Mouse (Mus musculus) CH12.LX (cell line): ENCODE data around the gene Gramd1b. TPM values are rescaled to one million over a fixed set of nuclear protein-coding genes. Genes with fewer than 3 reads are reported as not detected.

ENCODE experiments used
- DNase-seq: peaks from one replicate; pipeline ENCODE4 v3.0.0-alpha.2; 2013; ENCODE audit errors: extremely low read depth
- H3K27ac ChIP-seq: 2 replicates; pipeline ENCODE4 v1.5.1; 2012; ENCODE audit warnings: low read depth, mild to moderate bottlenecking, control low read depth, moderate library complexity; ENCODE audit not compliant: insufficient read depth
- H3K27me3 ChIP-seq: replicated peaks from 2 replicates; pipeline ENCODE3; 2012; ENCODE audit warnings: inconsistent platforms
- H3K36me3 ChIP-seq, 2 experiments: replicated peaks in 1 of 2; 2 replicates each; pipeline versions ENCODE3 to v1.6.1; 2012; ENCODE audit warnings: inconsistent platforms in 1 of 2, low read length in 1 of 2, mild to moderate bottlenecking in 1 of 2, mixed read lengths in 1 of 2, moderate library complexity in 1 of 2; ENCODE audit not compliant: control insufficient read depth in 1 of 2, insufficient read depth in 1 of 2
- H3K4me1 ChIP-seq, 2 experiments: 2 replicates each; pipeline ENCODE4 v1.6.1; 2012; ENCODE audit warnings: inconsistent platforms in 1 of 2, moderate library complexity in 1 of 2; ENCODE audit not compliant: insufficient read depth in 2 of 2, control insufficient read depth in 1 of 2
- H3K4me2 ChIP-seq: 2 replicates; pipeline ENCODE4 v1.6.1; 2012; ENCODE audit warnings: low read depth, mild to moderate bottlenecking, control low read depth; ENCODE audit not compliant: poor library complexity, insufficient read depth, severe bottlenecking
- H3K4me3 ChIP-seq, 3 experiments: fragments of 150-350 bp in 1 of 3; sonication (generic) in 1 of 3; replicated peaks in 1 of 3; 2 replicates each; pipeline versions ENCODE3 to v1.5.1; 2011 to 2012; ENCODE audit warnings: low read depth in 2 of 3, low read length in 2 of 3, mild to moderate bottlenecking in 2 of 3, moderate library complexity in 2 of 3, control low read depth in 1 of 3, improper control_type of control experiment in 1 of 3, inconsistent platforms in 1 of 3, mixed read lengths in 1 of 3; ENCODE audit not compliant: poor library complexity in 1 of 3
- H3K79me2 ChIP-seq: replicated peaks from 2 replicates; pipeline ENCODE4 v1.6.1; 2012; ENCODE audit warnings: mild to moderate bottlenecking, moderate library complexity; ENCODE audit not compliant: control insufficient read depth, poor library complexity, insufficient read depth, severe bottlenecking; ENCODE audit errors: extremely low read depth
- H3K9ac ChIP-seq: 2 replicates; pipeline ENCODE4 v1.6.1; 2012; ENCODE audit warnings: low read depth, mild to moderate bottlenecking, control low read depth, moderate library complexity; ENCODE audit not compliant: insufficient read depth
- H3K9me3 ChIP-seq: replicated peaks from 2 replicates; pipeline ENCODE3; 2012; ENCODE audit warnings: low read length, inconsistent platforms, mixed read lengths
- CHD1 ChIP-seq: IDR thresholded peaks from 2 replicates; pipeline ENCODE4 v1.6.1; 2012; ENCODE audit warnings: low read depth, low read length, improper control_type of control experiment, inconsistent platforms
- CHD2 ChIP-seq: IDR thresholded peaks from 2 replicates; pipeline ENCODE4 v1.6.1; 2011; ENCODE audit warnings: low read length, improper control_type of control experiment
- CTCF ChIP-seq, 2 experiments: IDR thresholded peaks in 1 of 2; conservative IDR thresholded peaks in 1 of 2; 2 replicates each; pipeline ENCODE4 v1.5.1; 2011 to 2012; ENCODE audit warnings: low read depth in 2 of 2, low read length in 2 of 2, improper control_type of control experiment in 1 of 2, inconsistent platforms in 1 of 2, mild to moderate bottlenecking in 1 of 2, moderate library complexity in 1 of 2
- E2F4 ChIP-seq: IDR thresholded peaks from 2 replicates; pipeline ENCODE4 v1.6.1; 2011; ENCODE audit warnings: low read depth, low read length, improper control_type of control experiment; ENCODE audit not compliant: insufficient replicate concordance
- EP300 ChIP-seq: IDR thresholded peaks from 2 replicates; pipeline ENCODE4 v1.6.1; 2011; ENCODE audit warnings: low read length, improper control_type of control experiment
- ETS1 ChIP-seq: conservative IDR thresholded peaks from 2 replicates; pipeline ENCODE4 v1.6.1; 2012; ENCODE audit warnings: low read depth, mild to moderate bottlenecking, inconsistent platforms, low read length, improper control_type of control experiment, moderate library complexity
- GABPA ChIP-seq: IDR thresholded peaks from 2 replicates; pipeline ENCODE4 v1.6.1; 2012; ENCODE audit warnings: low read depth, low read length, improper control_type of control experiment, inconsistent platforms; ENCODE audit not compliant: insufficient replicate concordance
- HCFC1 ChIP-seq: IDR thresholded peaks from 2 replicates; pipeline ENCODE4 v1.6.1; 2012; ENCODE audit warnings: low read depth, mild to moderate bottlenecking, inconsistent platforms, low read length, improper control_type of control experiment
- IRF4 ChIP-seq: IDR thresholded peaks from 2 replicates; pipeline ENCODE4 v1.6.1; 2014; ENCODE audit warnings: low read depth, mild to moderate bottlenecking, inconsistent platforms, low read length, improper control_type of control experiment
- JUN ChIP-seq: IDR thresholded peaks from 2 replicates; pipeline ENCODE4 v1.6.1; 2011; ENCODE audit warnings: low read depth, mild to moderate bottlenecking, low read length, improper control_type of control experiment, moderate library complexity; ENCODE audit not compliant: insufficient read depth
- JUND ChIP-seq: conservative IDR thresholded peaks from 2 replicates; pipeline ENCODE4 v1.6.1; 2011; ENCODE audit warnings: low read depth, low read length, improper control_type of control experiment
- KAT2A ChIP-seq: IDR thresholded peaks from 2 replicates; pipeline ENCODE4 v1.6.1; 2012; ENCODE audit warnings: low read length, improper control_type of control experiment, inconsistent platforms; ENCODE audit not compliant: insufficient replicate concordance
- MAFK ChIP-seq: IDR thresholded peaks from 2 replicates; pipeline ENCODE4 v1.6.1; 2011; ENCODE audit warnings: low read length, improper control_type of control experiment; ENCODE audit not compliant: insufficient replicate concordance
- MAX ChIP-seq: IDR thresholded peaks from 2 replicates; pipeline ENCODE4 v1.6.1; 2011; ENCODE audit warnings: low read length, improper control_type of control experiment
- MAZ ChIP-seq: IDR thresholded peaks from 2 replicates; pipeline ENCODE4 v1.6.1; 2012; ENCODE audit warnings: low read depth, mild to moderate bottlenecking, inconsistent platforms, low read length, improper control_type of control experiment, moderate library complexity
- MEF2A ChIP-seq: IDR thresholded peaks from 2 replicates; pipeline ENCODE4 v1.6.1; 2014; ENCODE audit warnings: low read depth, mild to moderate bottlenecking, inconsistent platforms, low read length, improper control_type of control experiment, borderline replicate concordance
- MXI1 ChIP-seq: IDR thresholded peaks from 2 replicates; pipeline ENCODE4 v1.6.1; 2011; ENCODE audit warnings: mild to moderate bottlenecking, low read depth, low read length, improper control_type of control experiment
- MYC ChIP-seq: IDR thresholded peaks from 2 replicates; pipeline ENCODE4 v1.6.1; 2011; ENCODE audit warnings: low read depth, mild to moderate bottlenecking, improper control_type of control experiment, low read length
- NELFE ChIP-seq: IDR thresholded peaks from 2 replicates; pipeline ENCODE4 v1.6.1; 2011; ENCODE audit warnings: low read depth, low read length, improper control_type of control experiment
- NRF1 ChIP-seq: IDR thresholded peaks from 2 replicates; pipeline ENCODE4 v1.6.1; 2014; ENCODE audit warnings: low read depth, mild to moderate bottlenecking, inconsistent platforms, low read length, improper control_type of control experiment, moderate library complexity
- PAX5 ChIP-seq: IDR thresholded peaks from 2 replicates; pipeline ENCODE4 v1.6.1; 2012; ENCODE audit warnings: low read length, inconsistent platforms, mixed read lengths
- POLR2A ChIP-seq: IDR thresholded peaks from 2 replicates; pipeline ENCODE4 v1.6.1; 2011; ENCODE audit warnings: low read depth, mild to moderate bottlenecking, improper control_type of control experiment, low read length
- POLR2AphosphoS2 ChIP-seq: IDR thresholded peaks from 2 replicates; pipeline ENCODE4 v1.6.1; 2011; ENCODE audit warnings: low read depth, low read length, improper control_type of control experiment
- RAD21 ChIP-seq: IDR thresholded peaks from 2 replicates; pipeline ENCODE4 v1.6.1; 2011; ENCODE audit warnings: low read depth, mild to moderate bottlenecking, low read length, improper control_type of control experiment, moderate library complexity
- RCOR1 ChIP-seq: conservative IDR thresholded peaks from 2 replicates; pipeline ENCODE4 v1.6.1; 2012; ENCODE audit warnings: low read depth, mild to moderate bottlenecking, inconsistent platforms, low read length, improper control_type of control experiment
- SIN3A ChIP-seq: IDR thresholded peaks from 2 replicates; pipeline ENCODE4 v1.6.1; 2012; ENCODE audit warnings: low read length, improper control_type of control experiment, inconsistent platforms
- TBP ChIP-seq: conservative IDR thresholded peaks from 2 replicates; pipeline ENCODE4 v1.6.1; 2011; ENCODE audit warnings: low read depth, low read length, improper control_type of control experiment
- TCF12 ChIP-seq: IDR thresholded peaks from 2 replicates; pipeline ENCODE4 v1.6.1; 2014; ENCODE audit warnings: low read depth, mild to moderate bottlenecking, inconsistent platforms, low read length, improper control_type of control experiment
- UBTF ChIP-seq: IDR thresholded peaks from 2 replicates; pipeline ENCODE4 v1.6.1; 2012; ENCODE audit warnings: low read depth, mild to moderate bottlenecking, inconsistent platforms, low read length, improper control_type of control experiment, moderate library complexity
- USF1 ChIP-seq: IDR thresholded peaks from 2 replicates; pipeline ENCODE4 v1.6.1; 2014; ENCODE audit warnings: low read depth, mild to moderate bottlenecking, inconsistent platforms, low read length, improper control_type of control experiment
- USF2 ChIP-seq: conservative IDR thresholded peaks from 2 replicates; pipeline ENCODE4 v1.6.1; 2011; ENCODE audit warnings: low read depth, low read length, improper control_type of control experiment
- ZC3H11A ChIP-seq: IDR thresholded peaks from 2 replicates; pipeline ENCODE4 v1.6.1; 2012; ENCODE audit warnings: low read depth, mild to moderate bottlenecking, inconsistent platforms, low read length, improper control_type of control experiment
- ZKSCAN1 ChIP-seq: IDR thresholded peaks from 2 replicates; pipeline ENCODE4 v1.6.1; 2012; ENCODE audit warnings: low read depth, inconsistent platforms, low read length, improper control_type of control experiment, borderline replicate concordance
- ZNF384 ChIP-seq: IDR thresholded peaks from 2 replicates; pipeline ENCODE4 v1.6.1; 2012; ENCODE audit warnings: low read depth, low read length, improper control_type of control experiment, inconsistent platforms
- dilution Hi-C: fragments of 300-500 bp; cut with MboI; formaldehyde crosslinking; loops from 2 replicates; pipeline ENCODE4 v1.14.3; 2020; ENCODE audit warnings: low sequenced_read_pairs; ENCODE audit not compliant: extremely low pct_unique_long_range_greater_than_20kb, extremely low pct_ligation_motif_present
- in situ Hi-C: fragments of 300-500 bp; cut with MboI; formaldehyde crosslinking; loops from 3 replicates; pipeline ENCODE4 v1.14.3; 2019; ENCODE audit warnings: low sequenced_read_pairs, low pct_ligation_motif_present, low pct_unique_long_range_greater_than_20kb, mixed read lengths
- polyA plus RNA-seq: library from polyadenylated mRNA; unstranded; fragments of >175 nt; gene quantifications from 2 replicates; pipeline ENCODE4 v1.2.1, GENCODE M21; 2012; ENCODE audit warnings: low read depth; ENCODE audit not compliant: insufficient read length
- total RNA-seq, 2 experiments: library from RNA; depleted of rRNA; stranded (reverse); fragments of 300-350 nt in 1 of 2; fragments of >200 nt in 1 of 2; gene quantifications; 2 replicates each; pipeline ENCODE4 v1.2.3; 2012 to 2014

The Gramd1b gene
- total and polyA plus RNA-seq, 3 experiments = 13.3 to 40.8 (median 16.7) TPM

DNA sequence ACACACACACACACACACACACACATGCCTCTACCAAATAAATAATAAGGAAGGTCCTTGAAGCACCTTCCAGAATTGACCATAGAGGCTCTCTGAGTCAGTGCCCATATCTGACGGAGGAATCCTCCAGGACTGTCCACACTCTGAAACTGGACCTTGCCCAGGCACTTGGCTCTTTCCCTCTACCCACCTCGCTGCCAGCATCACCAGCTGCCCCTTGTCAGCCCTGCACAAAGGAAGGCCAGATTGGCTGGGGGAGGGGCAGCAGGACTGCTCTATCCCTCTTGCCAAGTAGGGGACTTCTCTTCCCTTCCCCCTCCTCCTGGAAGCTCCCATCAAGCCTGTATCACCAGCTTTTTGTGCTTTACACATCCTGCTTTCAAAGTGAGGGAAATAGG lies 6.5 kb upstream of the Gramd1b start (continued):
- TF ChIP-seq HCFC1 (no peak), ZKSCAN1 (no peak), CHD2 (no peak; the same call in 1 of the 2 replicates), SIN3A (no peak), PAX5 (no peak), MAFK (no peak), NELFE (0 out of 2 replicates have a peak, but pooled peaks have one; percentile 39), MYC (no peak), USF2 (no peak), KAT2A (no peak), MXI1 (no peak; the same call in 1 of the 2 replicates), TCF12 (no peak; the same call in 1 of the 2 replicates), JUND (peak; percentile 7; the same call in 1 of the 2 replicates), GABPA (no peak), ZC3H11A (no peak)
- TF ChIP-seq, all 38 proteins: peak for 6

DNA sequence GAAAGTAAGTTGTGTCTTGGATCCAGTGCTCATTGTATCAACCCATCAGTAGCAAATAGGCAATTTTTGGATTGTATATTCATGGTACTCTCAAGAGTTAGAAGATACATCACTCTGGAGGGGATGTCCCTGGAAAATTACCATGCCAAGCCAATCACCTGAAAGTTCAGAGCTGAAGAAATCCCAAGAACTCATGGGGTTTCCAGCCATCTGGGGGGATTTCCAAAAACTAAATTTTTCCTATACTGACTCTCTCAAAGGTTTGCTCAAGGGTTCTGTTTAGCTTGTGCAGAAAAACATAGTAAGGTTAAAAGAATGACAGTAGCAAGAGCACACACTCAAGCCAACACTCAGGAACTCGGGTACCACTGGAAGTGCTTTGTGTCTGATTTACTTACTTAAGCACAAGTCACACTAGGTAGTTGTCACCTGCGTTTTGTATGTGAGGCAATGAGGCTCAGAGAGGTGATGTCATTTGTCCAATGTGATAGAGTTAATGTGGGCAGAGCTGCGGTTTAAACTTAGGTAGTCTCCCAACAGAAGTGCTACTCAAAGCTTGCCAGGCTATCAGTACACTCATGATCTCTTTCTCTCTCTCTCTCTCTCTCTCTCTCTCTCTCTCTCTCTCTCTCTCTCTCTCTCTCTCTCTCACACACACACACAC lies 6.0 kb upstream of the Gramd1b start:
- Histone ChIP-seq H3K9ac (no peak overlapping the region), H3K9me3 (peaks cover 2% of the 10 kb centered on the region), H3K36me3 (no peaks in the 10 kb centered on the region), H3K4me2 (peak overlapping the region; percentile 70; the same call in 1 of the 2 replicates), H3K79me2 (no peaks in the 10 kb centered on the region), H3K27me3 (no peaks in the 10 kb centered on the region), H3K27ac (peak overlapping the region; percentile 85), H3K4me1 (peaks cover 17 to 66% of the 10 kb centered on the region in 2 experiments), H3K4me3 (no peak overlapping the region)
- dilution Hi-C loops = no loop called here
- peak; percentile 81 for DNase-seq
- in situ Hi-C loops = no loop called here
- TF ChIP-seq PAX5 (no peak), JUN (peak; percentile 62), CTCF (conservative IDR thresholded peaks at IDR 0.05 in 1 of 2, IDR thresholded peaks at IDR 0.05 in 1 of 2; ENCODE audit: low read depth in 2 of 2, low read length in 2 of 2) (no peak), ZC3H11A (no peak), IRF4 (0 out of 2 replicates have a peak, but pooled peaks have one; percentile 20), POLR2AphosphoS2 (no peak), SIN3A (no peak), HCFC1 (no peak), RCOR1 (no peak), USF2 (no peak), EP300 (peak; percentile 85), ETS1 (peak; percentile 74), ZNF384 (no peak), MYC (no peak), UBTF (no peak), E2F4 (0 out of 2 replicates have a peak, but pooled peaks have one; percentile 17), NELFE (0 out of 2 replicates have a peak, but pooled peaks have one; percentile 51), MAZ (peak; percentile 5; the same call in 1 of the 2 replicates), NRF1 (no peak), TBP (0 out of 2 replicates have a peak, but pooled peaks have one; percentile 19), POLR2A (no peak), MAX (no peak), JUND (0 out of 2 replicates have a peak, but pooled peaks have one; percentile 14), GABPA (no peak), CHD1 (no peak), TCF12 (peak; percentile 45; the same call in 1 of the 2 replicates), MEF2A (no peak), RAD21 (no peak), USF1 (no peak)
